In the genomic region with DNA sequence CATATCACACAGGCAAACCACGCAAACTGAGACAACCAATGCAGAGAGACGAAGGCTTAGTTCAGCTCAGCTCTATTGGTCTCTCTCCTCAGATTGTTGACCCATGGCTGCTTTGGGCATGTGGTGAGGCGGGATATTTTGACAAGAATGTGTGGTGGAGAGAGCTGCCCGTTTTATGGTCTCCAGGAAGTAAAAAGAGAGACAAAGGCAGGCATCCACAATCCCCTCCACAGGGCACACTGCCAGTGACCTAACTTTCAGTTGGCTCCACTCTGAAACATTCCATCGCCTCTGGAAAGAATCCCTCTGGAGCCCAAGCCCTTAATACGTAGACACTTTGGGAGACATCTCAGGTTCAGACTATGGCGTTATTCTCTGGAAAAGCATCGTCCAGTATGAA, we compare ENCODE assay signal across 12 mouse cellular contexts. TPM values are rescaled to one million over a fixed set of nuclear protein-coding genes. Genes with fewer than 3 reads are reported as not detected.
DNase-seq lines count a peak whose midpoint lies in the region; ATAC-seq and TF ChIP-seq lines count a peak whose summit lies in the region.
"Had no signal": no experiment of that assay in that cellular context is flagged by ENCODE, and none has a peak within 500 bp of the region (broad histone marks: within the 10 kb centered on the region; RNA-seq: fewer than 3 reads in every experiment).

No protein-coding gene starts in this region.

- H3K4me3 ChIP-seq in forebrain, postnatal 0 days (ENCODE audit: low read depth, low read length), result no peak overlapping the region
- H3K4me3 ChIP-seq in forebrain, embryonic 12.5 days (replicated peaks), result no peak overlapping the region
- H3K4me3 ChIP-seq in kidney, embryonic 16.5 days (ENCODE audit: low read length), result no peak overlapping the region

- no peaks in the 10 kb centered on the region for H3K36me3 ChIP-seq in forebrain, postnatal 0 days (ENCODE audit: insufficient read depth)
- H3K36me3 ChIP-seq in forebrain, embryonic 12.5 days (replicated peaks), result no peaks in the 10 kb centered on the region
- no peaks in the 10 kb centered on the region for H3K36me3 ChIP-seq in kidney, embryonic 16.5 days (ENCODE audit: insufficient read depth, low read length)

- no peak overlapping the region for H3K9ac ChIP-seq in forebrain, postnatal 0 days
- no peak overlapping the region for H3K9ac ChIP-seq in forebrain, embryonic 12.5 days
- H3K9ac ChIP-seq in kidney, embryonic 16.5 days (replicated peaks; ENCODE audit: low read length), result no peak overlapping the region
- H3K9ac ChIP-seq: liver, postnatal 0 days had no signal

- H3K4me1 ChIP-seq in forebrain, postnatal 0 days (ENCODE audit: insufficient read depth), result no peaks in the 10 kb centered on the region
- no peaks in the 10 kb centered on the region for H3K4me1 ChIP-seq in forebrain, embryonic 12.5 days
- peaks cover 13% of the 10 kb centered on the region for H3K4me1 ChIP-seq in kidney, embryonic 16.5 days (ENCODE audit: insufficient read depth, low read length)

- H3K4me2 ChIP-seq in forebrain, postnatal 0 days (ENCODE audit: low read depth), result no peak overlapping the region
- H3K4me2 ChIP-seq in forebrain, embryonic 12.5 days, result no peak overlapping the region
- no peak overlapping the region for H3K4me2 ChIP-seq in kidney, embryonic 16.5 days (replicated peaks; ENCODE audit: low read depth, low read length)

- H3K9me3 ChIP-seq in forebrain, postnatal 0 days (ENCODE audit: low read length), result no peaks in the 10 kb centered on the region
- H3K9me3 ChIP-seq in forebrain, embryonic 12.5 days, result no peaks in the 10 kb centered on the region
- H3K9me3 ChIP-seq in kidney, embryonic 16.5 days (ENCODE audit: low read length), result no peaks in the 10 kb centered on the region

- no peak for TF ChIP-seq CTCF in forebrain, postnatal 0 days (IDR thresholded peaks at IDR 0.05; ENCODE audit: low read depth)

- WGBS in forebrain, postnatal 0 days, result 55% methylated on average over 8 of the region's 8 CpGs
- WGBS in forebrain, embryonic 12.5 days, result 80% methylated on average over 8 of the region's 8 CpGs
- WGBS in kidney, embryonic 16.5 days, result 44% methylated on average over 8 of the region's 8 CpGs

- no peaks in the 10 kb centered on the region for H3K27me3 ChIP-seq in forebrain, postnatal 0 days (ENCODE audit: insufficient read depth, low read length)
- H3K27me3 ChIP-seq in forebrain, embryonic 12.5 days, result no peaks in the 10 kb centered on the region
- no peaks in the 10 kb centered on the region for H3K27me3 ChIP-seq in kidney, embryonic 16.5 days (ENCODE audit: insufficient read depth, low read length)

- peak; percentile 67 for ATAC-seq in forebrain, postnatal 0 days
- ATAC-seq in forebrain, embryonic 12.5 days (ENCODE audit: low FRiP score), result no peak
- no peak for ATAC-seq in kidney, embryonic 16.5 days (ENCODE audit: low FRiP score, low TSS enrichment)
- ATAC-seq: liver, postnatal 0 days had no signal

- DNase-seq in forebrain, postnatal 0 days, result no peak
- DNase-seq in kidney, postnatal 25 days, result no peak
- peak; percentile 34 for DNase-seq in urinary bladder, postnatal 14 days (ENCODE audit: low spot score)
- DNase-seq in urinary bladder, adult 18-20 months (ENCODE audit: low spot score in 2 of 2), result no peak
- no peak for DNase-seq in frontal cortex, postnatal 25 days (ENCODE audit: low spot score in 2 of 2)
- DNase-seq in embryo, embryonic 11 days, result no peak
- DNase-seq: adrenal gland, postnatal 25 days; cerebellum, adult 9-11 months; kidney, adult 18-20 months; liver, postnatal 0 days had no signal

- no peak overlapping the region for H3K27ac ChIP-seq in forebrain, postnatal 0 days (ENCODE audit: low read depth, low read length)
- H3K27ac ChIP-seq in forebrain, embryonic 12.5 days, result no peak overlapping the region
- H3K27ac ChIP-seq in kidney, embryonic 16.5 days (ENCODE audit: low read length), result peak overlapping the region; percentile 5; the same call in 1 of the 2 replicates

RNA-seq across cellular contexts. Expression of gene Trp53bp2, which starts 10.8 kb away (rescaled TPM):
- total RNA-seq in forebrain, postnatal 0 days (2014; rRNA removed), result 18.8 and 27.3 TPM in 2 replicates
- polyA plus RNA-seq in forebrain, postnatal 0 days (2015; fragmentation: Nextera tagmentation; extraction: Ambion mirVana), result 11.9 and 13.7 TPM in 2 replicates
- 32.5 and 35.4 TPM in 2 replicates for polyA plus RNA-seq in forebrain, embryonic 12.5 days (2016; fragmentation: Nextera tagmentation; extraction: Ambion mirVana)
- polyA plus RNA-seq in kidney, embryonic 16.5 days (2015; fragmentation: Nextera tagmentation; extraction: Ambion mirVana), result 26.2 and 30.0 TPM in 2 replicates

RNA-seq across cellular contexts. Expression of gene Fbxo28, which starts 56.7 kb away (rescaled TPM):
- total RNA-seq in forebrain, postnatal 0 days (2014; rRNA removed), result 31.9 and 33.9 TPM in 2 replicates
- polyA plus RNA-seq in forebrain, postnatal 0 days (2015; fragmentation: Nextera tagmentation; extraction: Ambion mirVana), result 13.8 and 17.4 TPM in 2 replicates
- polyA plus RNA-seq in forebrain, embryonic 12.5 days (2016; fragmentation: Nextera tagmentation; extraction: Ambion mirVana), result 31.6 and 34.5 TPM in 2 replicates
- 18.0 and 18.3 TPM in 2 replicates for polyA plus RNA-seq in kidney, embryonic 16.5 days (2015; fragmentation: Nextera tagmentation; extraction: Ambion mirVana)
